Mouse (Mus musculus) left cerebral cortex, adult 9 months (tissue): ENCODE measurements at regions not wholly inside any gene's neighbourhood (a gene's known extent, or its start where the extent isn't known, plus 50 kb on each side); places are given as distances from the start of the nearest gene placed in this dataset.

ENCODE experiments used
- DNase-seq, 2 experiments: peaks; one replicate each; pipeline ENCODE4 v3.0.0; 2022; ENCODE audit warnings: low spot score in 2 of 2

- DNase-seq, result no peak
Measured at GRCm38 (mm10) chr6:75281506-75282194, 1215.9 kb downstream of the Gm9008 start.

GRCm38 (mm10) chr6:75254076-75254414 lies 1243.5 kb downstream of the Gm9008 start:
- DNase-seq, result no peak

GRCm38 (mm10) chr6:75253357-75254075 lies 1244.1 kb downstream of the Gm9008 start:
- DNase-seq, result peak; percentile 1 to 25

- no peak for DNase-seq
Measured at GRCm38 (mm10) chr6:75215515-75215914, 1282.1 kb downstream of the Gm9008 start.

- no peak for DNase-seq
Measured at GRCm38 (mm10) chr6:75212721-75213475, 1284.7 kb downstream of the Gm9008 start.
